Mouse (Mus musculus) left cerebral cortex, adult 2 months (tissue): Measurements from ENCODE around the gene Myo3a. TPM values are rescaled to one million over a fixed set of nuclear protein-coding genes. Genes with fewer than 3 reads are reported as not detected.

Experiments used
- DNase-seq, 2 experiments: peaks; one replicate each; pipeline ENCODE4 v3.0.0; 2021 to 2022; ENCODE audit warnings: low spot score in 2 of 2, mixed read lengths in 1 of 2; ENCODE audit errors: extremely low spot score in 1 of 2
- H3K27ac ChIP-seq: fragments of 200-600 bp; 2 replicates; pipeline ENCODE4 v1.8.1; 2022
- H3K4me3 ChIP-seq: fragments of 200-600 bp; 2 replicates; pipeline ENCODE4 v1.8.1; 2022
- CTCF ChIP-seq: fragments of 200-600 bp; IDR thresholded peaks from 2 replicates; pipeline ENCODE4 v1.8.1; 2022; ENCODE audit warnings: antibody characterized with exemption, mild to moderate bottlenecking, moderate library complexity
- intact Hi-C: fragments of 180-260 bp; cut with DNase I; formaldehyde crosslinking; loops from one replicate; pipeline ENCODE4 v1.15.1; 2025
- microRNA-seq, 2 experiments: library from miRNA; unstranded; fragments of <30 nt; microRNA quantifications; one replicate each; pipeline ENCODE4 v1.2.0; 2021
- total RNA-seq, 2 experiments: library from RNA; stranded (reverse); gene quantifications; 2 replicates each; pipeline ENCODE4 v1.2.3; 2021

Myo3a gene
- total RNA-seq, 2 experiments from 2014 or later: 1.0 to 1.1 TPM

GRCm38 (mm10) chr2:22624188-22624975 is 397.1 kb downstream of the Myo3a start:
- Histone ChIP-seq H3K27ac (no peak overlapping the region), H3K4me3 (no peak overlapping the region; the same call in 1 of the 2 replicates)
- no peak for TF ChIP-seq CTCF
- no peak for DNase-seq
- intact Hi-C loops: loop anchor here (5.0 to 10.0 kb wide), 2 partner anchors 590 to 667 kb away; no protein-coding TSS in a partner anchor

DNA sequence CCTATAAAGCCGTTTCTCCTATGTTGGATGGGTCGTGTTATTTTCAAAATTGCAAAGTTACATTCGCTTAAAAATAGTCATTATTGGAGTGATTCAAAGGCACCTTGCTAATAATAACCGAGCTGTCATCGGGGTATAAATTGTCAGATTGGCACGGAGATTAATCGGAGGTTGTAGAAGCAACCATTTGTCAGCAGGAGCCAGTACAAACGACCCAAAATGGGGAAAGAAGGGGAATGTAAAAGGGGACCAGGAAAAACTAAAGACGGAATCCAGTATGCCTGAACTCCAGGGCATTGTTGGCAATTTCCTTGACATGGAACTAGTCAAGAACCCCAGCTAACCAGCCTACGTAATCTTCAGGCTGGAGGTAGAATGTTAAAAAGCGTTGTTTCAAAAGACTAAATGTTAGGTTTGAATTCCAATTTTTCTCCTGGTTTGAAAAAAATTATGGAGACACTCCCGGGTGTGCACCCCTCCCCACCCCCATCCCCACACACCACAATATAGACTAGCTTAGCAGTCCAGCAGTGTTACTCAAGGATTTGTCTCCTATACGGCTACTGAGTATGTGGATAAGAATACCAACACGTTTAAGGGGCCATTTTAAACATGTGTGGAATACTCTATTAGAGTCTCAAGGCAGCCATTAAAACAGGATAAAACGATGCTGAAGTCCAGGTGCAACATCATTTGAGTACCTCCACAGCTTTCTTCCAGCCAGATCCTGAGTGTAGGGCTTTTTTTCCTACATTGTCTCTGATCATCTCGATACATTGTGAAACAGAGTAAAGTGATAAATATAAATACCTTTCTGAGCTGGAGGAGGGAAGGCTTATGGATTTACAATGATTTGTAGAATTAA is 398.0 kb downstream of the Myo3a start:
- Histone ChIP-seq H3K27ac (no peak overlapping the region), H3K4me3 (no peak overlapping the region; the same call in 1 of the 2 replicates)
- DNase-seq: no peak
- no peak for TF ChIP-seq CTCF
- intact Hi-C loops: loop anchor here (10.0 kb wide), 1 partner anchor 591 kb away; no protein-coding TSS in a partner anchor

- intact Hi-C loops: loop anchor here (10.0 kb wide), 1 partner anchor 592 kb away; no protein-coding TSS in a partner anchor
- H3K27ac ChIP-seq: no peak overlapping the region
- no peak for DNase-seq
- TF ChIP-seq CTCF: no peak
- no peak overlapping the region for H3K4me3 ChIP-seq
These were observed 399.9 kb downstream of the Myo3a start for GRCm38 (mm10) chr2:22627147-22627666.

- H3K27ac ChIP-seq: no peak overlapping the region
- DNase-seq: no peak
- intact Hi-C loops: loop anchor here (10.0 kb wide), 1 partner anchor 593 kb away; no protein-coding TSS in a partner anchor
These were observed 400.6 kb downstream of the Myo3a start for GRCm38 (mm10) chr2:22627819-22628432.

DNA sequence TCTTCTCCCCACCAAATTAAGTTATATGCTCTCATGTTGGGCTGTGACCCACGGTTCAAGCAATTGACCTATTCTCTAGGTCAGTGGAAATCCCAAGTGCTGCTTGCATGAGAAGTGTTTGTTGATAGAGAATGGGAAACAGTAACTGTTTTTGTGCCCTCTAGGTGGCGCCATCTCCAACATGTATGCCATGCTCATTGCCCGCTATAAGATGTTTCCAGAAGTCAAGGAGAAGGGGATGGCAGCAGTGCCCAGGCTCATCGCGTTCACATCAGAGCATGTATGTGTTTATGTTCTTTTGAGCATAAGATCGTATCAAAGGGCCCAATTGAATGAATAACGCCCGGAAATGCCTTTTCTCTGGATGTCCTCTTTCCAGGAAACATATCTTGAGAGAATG is 407.5 kb downstream of the Myo3a start:
- no peak for DNase-seq
- TF ChIP-seq CTCF: peak; percentile 44
- Histone ChIP-seq H3K4me3 (no peak overlapping the region), H3K27ac (no peak overlapping the region)
- intact Hi-C loops: loop anchor here (5.0 kb wide), 1 partner anchor 88 kb away; no protein-coding TSS in a partner anchor

More at GRCm38 (mm10) chr2:22627819-22628432, 400.6 kb downstream of the Myo3a start:
- no peak for TF ChIP-seq CTCF
- H3K4me3 ChIP-seq: no peak overlapping the region

DNA sequence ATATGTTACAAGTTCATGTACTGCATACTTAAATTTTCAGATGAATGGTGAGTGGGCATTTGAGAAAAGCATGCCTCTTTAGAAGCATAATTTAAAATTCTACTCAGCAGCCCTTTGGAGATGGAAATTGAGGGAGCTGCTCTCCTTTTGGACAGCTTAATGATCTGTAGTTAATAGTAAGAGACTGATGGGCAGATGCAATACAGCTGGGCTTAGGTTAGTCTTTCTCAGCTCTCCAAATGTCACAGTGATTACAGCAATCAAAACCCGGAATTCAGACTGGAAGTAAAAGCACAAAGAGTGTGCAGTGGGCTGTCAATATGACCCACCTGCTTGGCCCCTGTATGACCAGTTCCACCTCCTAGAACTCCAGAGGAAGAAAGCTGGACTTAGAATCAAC is 418.8 kb downstream of the Myo3a start:
- intact Hi-C loops: no loop called here
- no peak for TF ChIP-seq CTCF
- Histone ChIP-seq H3K27ac (no peak overlapping the region), H3K4me3 (no peak overlapping the region)
- no peak for DNase-seq

GRCm38 (mm10) chr2:22648394-22648793 is 421.1 kb downstream of the Myo3a start:
- no peak overlapping the region for H3K4me3 ChIP-seq
- no peak for TF ChIP-seq CTCF
- intact Hi-C loops: no loop called here
- no peak for DNase-seq
- no peak overlapping the region for H3K27ac ChIP-seq

DNA sequence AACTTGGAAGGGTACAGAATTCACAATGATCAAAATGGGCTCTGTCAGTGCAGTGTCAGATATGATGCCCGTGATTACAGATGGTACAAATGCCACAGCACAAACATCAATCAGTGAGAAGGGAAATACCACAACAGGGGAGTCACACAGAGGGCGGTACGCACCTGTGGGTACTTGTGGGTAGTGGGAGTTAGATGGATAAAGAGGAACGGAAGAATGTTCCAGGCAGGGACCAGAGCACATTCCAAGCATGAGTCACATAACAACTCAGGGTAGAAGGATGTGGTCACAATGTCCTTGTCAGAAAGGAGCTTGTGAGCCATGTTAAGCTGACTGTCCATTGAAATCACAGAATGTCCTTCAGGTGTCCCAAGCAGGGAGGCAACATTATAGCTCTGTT is 424.5 kb downstream of the Myo3a start:
- intact Hi-C loops: no loop called here
- DNase-seq: no peak
- H3K27ac ChIP-seq: no peak overlapping the region
- H3K4me3 ChIP-seq: no peak overlapping the region
- no peak for TF ChIP-seq CTCF

DNA sequence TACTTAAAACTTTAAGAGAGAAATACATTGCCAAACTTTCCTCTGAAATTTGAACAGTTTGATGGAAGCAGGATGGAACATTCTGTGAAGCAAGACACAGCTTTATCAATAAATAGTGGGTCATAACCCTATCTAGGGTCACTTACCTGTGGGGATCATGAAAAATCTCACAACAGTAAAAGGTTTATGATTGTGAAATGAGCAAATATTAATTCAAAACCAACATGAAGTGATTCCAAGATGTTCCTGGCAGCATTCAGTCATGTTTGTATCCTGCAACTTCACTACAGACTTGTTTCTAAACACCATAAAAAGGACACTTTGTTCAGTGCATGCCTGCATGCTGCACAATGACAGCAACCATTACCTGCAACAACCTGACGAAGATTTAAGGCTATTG is 436.4 kb downstream of the Myo3a start:
- no peak overlapping the region for H3K27ac ChIP-seq
- DNase-seq: no peak
- no peak overlapping the region for H3K4me3 ChIP-seq
- intact Hi-C loops: no loop called here
- TF ChIP-seq CTCF: no peak

Small RNA genes lying within 50 kb of the gene (microRNA-seq; reads per million reads assigned to microRNA genes)
- gene Gm23636 (0 reads per million in 2 experiments), gene Mir3967 (0 reads per million in 2 experiments)
